ENCODE assay signal across 8 mouse cellular contexts in the genomic region with DNA sequence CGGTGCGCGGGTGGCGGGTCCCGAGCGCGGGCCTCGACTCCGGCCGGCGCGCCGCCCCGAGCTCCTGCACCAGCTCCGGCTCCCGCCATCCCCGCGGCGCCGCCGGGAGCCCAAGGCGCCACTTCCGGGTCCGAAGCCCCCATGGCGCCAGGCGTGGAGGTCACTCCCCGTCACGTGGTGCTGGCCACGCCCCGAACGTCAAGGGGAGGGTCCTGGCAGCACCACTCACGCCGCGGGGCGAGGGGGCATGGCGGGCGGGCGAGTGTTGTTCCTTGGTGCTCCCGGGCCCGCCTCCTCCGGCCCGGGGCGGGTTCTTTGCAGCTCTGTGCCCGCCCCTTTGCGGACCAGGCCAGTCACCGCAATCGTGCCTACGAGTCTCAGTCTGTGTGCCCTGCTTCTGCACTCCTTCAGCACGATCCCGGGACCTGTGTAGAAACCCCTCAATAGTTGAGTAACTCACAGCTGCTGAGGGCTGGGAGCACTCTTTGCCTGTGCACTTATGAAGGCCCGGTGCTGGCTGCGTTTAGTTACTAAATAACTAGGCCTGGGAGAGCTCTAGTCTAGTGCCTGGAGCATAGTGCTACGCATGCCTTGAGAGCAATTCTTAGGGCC. TPM values are rescaled to one million over a fixed set of nuclear protein-coding genes. Genes with fewer than 3 reads are reported as not detected.
DNase-seq lines count a peak whose midpoint lies in the region; ATAC-seq lines count a peak whose summit lies in the region.

A gene (minus strand): TSS at position 290 of the 612 bp plus-strand sequence.

- no peaks in the 10 kb centered on the region for H3K27me3 ChIP-seq in heart, embryonic 14.5 days (ENCODE audit: control insufficient read depth, insufficient read depth, low read length)
- H3K27me3 ChIP-seq in liver, embryonic 13.5 days, result no peaks in the 10 kb centered on the region
- no peaks in the 10 kb centered on the region for H3K27me3 ChIP-seq in stomach, embryonic 16.5 days (ENCODE audit: control insufficient read depth, insufficient read depth, low read length)

- peak; percentile 98 for DNase-seq in CD4-positive, CD25-positive, alpha-beta regulatory T cell, adult 2 months (ENCODE audit: low read depth, low spot score)
- peak; percentile 94 for DNase-seq in fibroblast of lung, adult 2 months (ENCODE audit: low read depth)
- peak; percentile 100 for DNase-seq in kidney, postnatal 14 days
- peak; percentile 100 for DNase-seq in liver, embryonic 13.5 days
- peak; percentile 100 for DNase-seq in neural tube, embryonic 10.5 days (ENCODE audit: extremely low spot score, low spot score)

- peak within 1 kb of the TSS; percentile 76 for H3K27ac ChIP-seq in brown adipose tissue, adult 24 weeks (replicated peaks; ENCODE audit: low read depth, low read length)
- peak within 1 kb of the TSS; percentile 89 to 94 for H3K27ac ChIP-seq in heart, embryonic 14.5 days (replicated peaks in 1 of 2; ENCODE audit: control insufficient read depth in 1 of 2, insufficient read depth in 1 of 2, low read depth in 2 of 2, low read length in 2 of 2)
- peak within 1 kb of the TSS; percentile 83 for H3K27ac ChIP-seq in liver, embryonic 13.5 days
- peak within 1 kb of the TSS; percentile 94 for H3K27ac ChIP-seq in stomach, embryonic 16.5 days (ENCODE audit: low read length)

- peak within 1 kb of the TSS; percentile 97 for H3K9ac ChIP-seq in heart, embryonic 14.5 days (ENCODE audit: low read length)
- peak within 1 kb of the TSS; percentile 95 for H3K9ac ChIP-seq in liver, embryonic 13.5 days
- H3K9ac ChIP-seq in stomach, embryonic 16.5 days (ENCODE audit: low read length), result peak within 1 kb of the TSS; percentile 89

- peak; percentile 94 for ATAC-seq in heart, embryonic 14.5 days (ENCODE audit: insufficient number of reproducible peaks, insufficient read depth, low FRiP score, low read depth)
- peak; percentile 98 for ATAC-seq in liver, embryonic 13.5 days (ENCODE audit: low read depth)
- peak; percentile 98 for ATAC-seq in stomach, embryonic 16.5 days (ENCODE audit: insufficient read depth, low FRiP score)

- WGBS in heart, embryonic 14.5 days, result under 1% methylated on average over 44 of the region's 53 CpGs
- 2% methylated on average over 40 of the region's 53 CpGs for WGBS in liver, embryonic 13.5 days (ENCODE audit: insufficient replicate concordance)
- WGBS in stomach, embryonic 16.5 days, result under 1% methylated on average over 39 of the region's 53 CpGs

- peaks cover 8% of the 10 kb centered on the region for H3K4me1 ChIP-seq in brown adipose tissue, adult 24 weeks (ENCODE audit: control insufficient read depth, insufficient read depth, insufficient read length, low read length)
- peaks cover 18 to 38% of the 10 kb centered on the region in 2 experiments for H3K4me1 ChIP-seq in heart, embryonic 14.5 days (ENCODE audit: control insufficient read depth in 2 of 2, insufficient read depth in 2 of 2, low read length in 2 of 2)
- H3K4me1 ChIP-seq in liver, embryonic 13.5 days (replicated peaks), result peaks cover 44% of the 10 kb centered on the region
- H3K4me1 ChIP-seq in stomach, embryonic 16.5 days (ENCODE audit: control insufficient read depth, insufficient read depth, low read length), result peaks cover 24% of the 10 kb centered on the region

- peak within 1 kb of the TSS; percentile 73 for H3K4me2 ChIP-seq in heart, embryonic 14.5 days (ENCODE audit: low read length)
- H3K4me2 ChIP-seq in liver, embryonic 13.5 days, result peak within 1 kb of the TSS; percentile 97
- H3K4me2 ChIP-seq in stomach, embryonic 16.5 days (ENCODE audit: low read depth, low read length), result peak within 1 kb of the TSS; percentile 88

- peak within 1 kb of the TSS; percentile 95 for H3K4me3 ChIP-seq in brown adipose tissue, adult 24 weeks (ENCODE audit: insufficient read depth, low read depth, low read length)
- H3K4me3 ChIP-seq in heart, embryonic 14.5 days (ENCODE audit: control insufficient read depth in 1 of 2, insufficient read depth in 1 of 2, low read depth in 1 of 2, low read length in 2 of 2), result peak within 1 kb of the TSS; percentile 95 to 96
- H3K4me3 ChIP-seq in liver, embryonic 13.5 days (replicated peaks), result peak within 1 kb of the TSS; percentile 94
- peak within 1 kb of the TSS; percentile 74 for H3K4me3 ChIP-seq in stomach, embryonic 16.5 days (replicated peaks; ENCODE audit: low read length)

- H3K9me3 ChIP-seq in heart, embryonic 14.5 days (ENCODE audit: control insufficient read depth, low read length), result no peaks in the 10 kb centered on the region
- no peaks in the 10 kb centered on the region for H3K9me3 ChIP-seq in liver, embryonic 13.5 days (replicated peaks)
- H3K9me3 ChIP-seq in stomach, embryonic 16.5 days (replicated peaks; ENCODE audit: control insufficient read depth, low read length), result no peaks in the 10 kb centered on the region

- peaks cover 26% of the 10 kb centered on the region for H3K36me3 ChIP-seq in heart, embryonic 14.5 days (ENCODE audit: control insufficient read depth, insufficient read depth, low read length)
- peaks cover 16% of the 10 kb centered on the region for H3K36me3 ChIP-seq in liver, embryonic 13.5 days
- 0 out of 2 replicates have a peak, but pooled peaks cover 9% of the 10 kb centered on the region for H3K36me3 ChIP-seq in stomach, embryonic 16.5 days (ENCODE audit: control insufficient read depth, insufficient read depth, low read length)

RNA-seq across cellular contexts. Expression of the gene that starts here (rescaled TPM):
- 261 and 305 TPM in 2 replicates for polyA plus RNA-seq in brown adipose tissue, adult 24 weeks (2012; ENCODE audit: insufficient read depth, insufficient read length, missing spikeins)
- polyA plus RNA-seq in heart, embryonic 14.5 days (2014; fragmentation: Nextera tagmentation; extraction: Ambion mirVana), result 342 and 368 TPM in 2 replicates
- 55.2 and 64.0 TPM in 2 replicates for polyA plus RNA-seq in liver, embryonic 13.5 days (2015; fragmentation: Nextera tagmentation; extraction: Ambion mirVana)
- 91.7 and 102 TPM in 2 replicates for polyA plus RNA-seq in stomach, embryonic 16.5 days (2015; fragmentation: Nextera tagmentation; extraction: Ambion mirVana)

Comparison
In these comparisons a context has a peak if more than half of its experiments do, and no peak if none do; other contexts are left out.
1. Peak in every context shown above with its lines: DNase-seq, ATAC-seq, H3K4me3 ChIP-seq and H3K27ac ChIP-seq.